Mouse (Mus musculus): ENCODE measurements at regions not wholly inside any gene's neighbourhood (a gene's known extent, or its start where the extent isn't known, plus 50 kb on each side); places are given as distances from the start of the nearest gene placed in this dataset.

DNA sequence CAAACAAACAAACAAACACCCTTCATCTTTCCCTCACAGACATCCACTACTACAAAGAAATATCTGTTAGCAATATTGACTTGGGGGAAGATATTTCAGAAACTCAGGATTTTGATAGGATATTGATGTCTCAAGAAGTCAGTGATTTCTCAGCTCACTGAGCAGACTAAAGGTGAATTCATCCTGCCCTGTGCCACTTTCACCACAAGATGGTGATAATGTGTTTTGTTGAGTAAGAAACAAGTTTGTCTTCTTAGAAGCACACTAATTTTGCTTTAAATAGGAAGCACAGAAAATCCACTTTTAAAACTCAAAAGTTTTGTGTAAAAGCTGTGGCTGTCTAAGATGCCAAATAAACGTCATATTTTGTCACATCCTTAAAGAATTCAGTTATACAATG lies 2439.8 kb upstream of the Gm8797 start:
- TF ChIP-seq CTCF (conservative IDR thresholded peaks at IDR 0.05; ENCODE audit: insufficient read depth, insufficient read length, low read depth, low read length) (no peak), POLR2A (IDR thresholded peaks at IDR 0.05; ENCODE audit: low read depth, low read length) (no peak)

Measured in kidney, adult 2 months (tissue).